Mouse (Mus musculus): ENCODE results near the gene Ctsj. TPM values are rescaled to one million over a fixed set of nuclear protein-coding genes. Genes with fewer than 3 reads are reported as not detected.
A peak's percentile ranks its signal among the peaks of the same experiment; 100 is the strongest.
"Not testable (repeated sequence)": the region's sequence is repeated elsewhere in the genome, so short reads cannot be mapped to it uniquely, and the experiment has no call there.

Ctsj gene
- total RNA-seq (2021), result not detected

- intact Hi-C loops (cut with DNase I), result no loop called here
- DNase-seq, result no peak
Measured at GRCm38 (mm10) chr13:61005859-61006258, at the start of gene Ctsj. Gene Ctsj (minus strand): TSS chr13:61005959.

- no peak for DNase-seq
- intact Hi-C loops (cut with DNase I), result no loop called here
Measured at GRCm38 (mm10) chr13:61040531-61040930, 34.8 kb upstream of the Ctsj start, which contains the start of gene Ctsq. Gene Ctsq (minus strand): TSS chr13:61040631.

- DNase-seq, result no peak
- intact Hi-C loops (cut with DNase I), result no loop called here
Measured at GRCm38 (mm10) chr13:61022785-61023184, 17.0 kb upstream of the Ctsj start.

GRCm38 (mm10) chr13:61021844-61022243, 16.1 kb upstream of the Ctsj start:
- intact Hi-C loops (cut with DNase I), result no loop called here
- no peak for DNase-seq

GRCm38 (mm10) chr13:61010171-61010570, 4.4 kb upstream of the Ctsj start:
- intact Hi-C loops (cut with DNase I), result no loop called here
- no peak for DNase-seq

- no peak for DNase-seq
- intact Hi-C loops (cut with DNase I), result loop anchor here (10.0 kb wide), 1 partner anchor 247 kb away; no protein-coding TSS in a partner anchor
Measured at GRCm38 (mm10) chr13:60997600-60997999, 8.2 kb downstream of the Ctsj start.

- DNase-seq; intact Hi-C loops (cut with DNase I): not testable (repeated sequence)
Measured at GRCm38 (mm10) chr13:60986915-60987314, 18.8 kb downstream of the Ctsj start.

GRCm38 (mm10) chr13:60972319-60972718, 33.4 kb downstream of the Ctsj start:
- DNase-seq; intact Hi-C loops (cut with DNase I): not testable (repeated sequence)

- peak in 1 of 2 experiments; percentile 18 for DNase-seq
- intact Hi-C loops (cut with DNase I), result loop anchor here (10.0 kb wide), 1 partner anchor 209 kb away; no protein-coding TSS in a partner anchor
Measured at GRCm38 (mm10) chr13:60963985-60964384, 41.8 kb downstream of the Ctsj start.

- intact Hi-C loops (cut with DNase I), result loop anchor here (10.0 kb wide), 1 partner anchor 207 kb away; no protein-coding TSS in a partner anchor
- DNase-seq, result peak in 1 of 2 experiments; percentile 12
Measured at GRCm38 (mm10) chr13:60961706-60962105, 44.1 kb downstream of the Ctsj start.

Other genes with a start within 250 kb of the Ctsj start
- not detected for gene BC051665, start 219.6 kb downstream of the Ctsj start, total RNA-seq (2021)
- gene Ctsll3, start 203.1 kb downstream of the Ctsj start, total RNA-seq (2021), result not detected
- 1 to 10 TPM in 1 of 2 experiments, under 1 TPM in 1; 0.86 to 1.3 TPM for gene 4930486L24Rik, start 141.5 kb downstream of the Ctsj start, total RNA-seq (2021)
- under 1 TPM; 0.60 to 0.94 TPM for gene Gm49392, start 109.1 kb downstream of the Ctsj start, total RNA-seq (2021)
- 1 to 10 TPM; 4.1 to 7.3 TPM for gene Ctla2b, start 108.5 kb downstream of the Ctsj start, total RNA-seq (2021)
- gene Tpbpb, start 101.1 kb downstream of the Ctsj start, total RNA-seq (2021), result not detected
- not detected for gene Gm49393, start 70.4 kb downstream of the Ctsj start, total RNA-seq (2021)
- gene Gm49391, start 69.4 kb downstream of the Ctsj start, total RNA-seq (2021), result 1 to 10 TPM; 3.8 to 4.7 TPM
- gene Ctla2a, start 69.3 kb downstream of the Ctsj start, total RNA-seq (2021), result 10 to 100 TPM; 85.2 to 98.6 TPM
- gene Tpbpa, start 64.0 kb downstream of the Ctsj start, total RNA-seq (2021), result not detected
- not detected for gene Ctsq, start 34.7 kb upstream of the Ctsj start, total RNA-seq (2021)
- not detected for gene Ctsr, start 158.3 kb upstream of the Ctsj start, total RNA-seq (2021)
- not detected for gene Cts6, start 197.5 kb upstream of the Ctsj start, total RNA-seq (2021)
- not detected for gene Cts8, start 249.4 kb upstream of the Ctsj start, total RNA-seq (2021)

Data from heart, postnatal 36 days (tissue).